Mouse (Mus musculus) natural killer cell, adult 2 months (primary cell): ENCODE data around the gene Prr29.
"Not testable (repeated sequence)": the region's sequence is repeated elsewhere in the genome, so short reads cannot be mapped to it uniquely, and the experiment has no call there.

ENCODE experiments used
- DNase-seq, 2 experiments: peaks; one replicate each; pipeline ENCODE4 v3.0.0; 2022; ENCODE audit warnings: low spot score in 2 of 2

Gene Prr29

DNA sequence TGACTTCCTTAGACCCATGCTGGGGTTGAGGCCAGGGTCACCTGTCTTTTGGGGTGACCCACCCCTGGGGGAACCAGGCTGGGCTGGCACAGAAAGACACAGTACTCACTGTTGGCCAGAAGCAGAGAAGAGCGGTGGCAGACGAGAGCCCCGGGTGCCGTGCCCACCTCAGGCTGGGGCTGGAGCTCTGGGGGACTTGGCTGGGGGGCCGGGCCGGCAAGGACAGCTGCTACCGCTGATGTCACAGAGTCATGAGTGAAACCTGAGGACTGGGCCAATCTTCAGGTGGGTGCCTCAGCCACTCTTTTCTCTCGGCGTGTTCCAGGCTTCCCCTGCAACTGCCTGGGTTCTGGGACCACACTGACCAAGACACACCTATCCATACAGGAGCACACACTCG is at the start of gene Prr29:
Prr29 (plus strand) TSS at position 107 of the 400 bp plus-strand sequence.
- no peak for DNase-seq

DNA sequence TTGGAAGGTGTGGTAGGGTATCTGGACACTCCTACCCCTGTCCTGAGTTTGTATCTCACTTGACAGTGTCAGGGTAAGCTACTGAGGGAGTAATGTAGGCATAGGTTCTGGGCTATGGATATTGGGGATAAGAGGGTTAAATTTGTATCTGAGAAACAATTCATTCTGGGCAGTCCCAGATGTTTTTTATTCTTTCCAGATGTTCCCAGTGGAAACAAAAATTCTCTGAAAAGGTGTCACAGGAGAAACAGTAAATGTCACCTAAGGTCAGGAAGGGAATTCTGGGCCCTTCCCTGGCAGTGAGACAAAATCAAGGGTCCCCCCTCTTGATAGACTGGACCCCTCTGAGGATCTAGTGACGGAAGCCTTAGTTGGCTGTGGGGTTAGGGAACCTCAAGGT is 48.9 kb upstream of the Prr29 start:
- no peak for DNase-seq

DNA sequence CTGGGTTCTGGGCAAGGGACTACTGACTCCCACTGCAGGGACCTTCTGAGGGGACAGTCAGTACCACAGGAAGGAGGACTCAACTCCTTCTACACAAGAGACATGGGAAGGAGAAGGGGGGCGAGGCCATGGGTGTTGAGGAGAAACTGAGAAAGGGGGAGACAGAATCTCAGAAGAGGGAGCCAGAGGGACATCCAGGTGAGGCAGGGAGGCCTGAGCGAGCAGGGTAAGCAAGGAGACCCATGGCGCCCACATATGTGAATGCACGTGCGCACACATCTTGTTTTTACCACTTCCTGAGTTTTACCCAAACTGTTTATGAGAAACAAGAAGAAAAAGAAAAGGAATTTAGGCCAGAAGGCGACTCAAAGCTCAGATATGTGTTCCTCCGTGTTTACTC is 47.5 kb upstream of the Prr29 start:
- no peak for DNase-seq

DNA sequence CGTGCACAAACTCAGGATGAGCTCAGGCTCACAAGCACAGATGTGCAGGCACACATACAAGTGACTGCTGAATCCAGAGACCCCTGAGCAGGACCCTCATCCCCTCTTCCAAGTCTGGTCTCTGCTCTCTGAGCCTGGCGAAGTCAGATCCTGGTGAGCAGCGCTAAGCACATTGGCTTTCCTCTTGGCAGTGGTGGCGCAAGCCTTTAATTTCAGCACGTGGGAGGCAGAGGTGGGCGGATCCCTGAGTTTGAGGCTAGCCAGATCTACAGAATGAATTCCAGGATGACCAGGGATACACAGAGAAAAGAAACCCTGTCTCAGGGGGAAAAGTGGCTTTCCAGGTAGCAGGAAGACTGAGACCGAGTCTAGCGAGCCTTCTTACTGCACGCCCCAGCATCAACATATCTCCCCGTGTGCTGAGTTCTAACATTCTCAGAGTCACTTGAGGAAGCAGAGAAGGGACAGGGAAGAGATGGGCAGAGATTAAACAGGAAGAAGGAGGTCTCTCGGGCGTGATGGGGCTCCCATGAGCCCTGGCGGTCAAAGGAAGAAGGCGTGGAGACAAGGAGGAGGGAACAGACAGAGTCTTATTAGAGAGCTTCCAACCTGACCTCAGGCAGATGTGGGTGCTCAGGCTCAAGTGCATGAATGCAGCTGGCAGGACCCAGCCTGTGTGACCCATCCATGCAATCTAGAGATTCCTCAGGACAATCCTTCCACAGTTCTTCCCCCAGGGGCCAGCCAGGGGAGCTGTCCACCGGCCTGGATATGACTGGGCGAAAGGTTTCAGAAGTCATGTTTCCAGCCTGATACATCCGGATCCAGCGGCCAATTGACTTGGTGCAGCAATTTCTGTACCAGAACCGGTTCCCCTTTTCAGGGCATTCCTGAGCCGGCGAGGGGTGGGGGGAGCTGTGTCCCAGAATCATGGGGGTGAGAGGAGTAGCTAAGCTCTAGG is 46.6 kb upstream of the Prr29 start:
- no peak for DNase-seq

DNA sequence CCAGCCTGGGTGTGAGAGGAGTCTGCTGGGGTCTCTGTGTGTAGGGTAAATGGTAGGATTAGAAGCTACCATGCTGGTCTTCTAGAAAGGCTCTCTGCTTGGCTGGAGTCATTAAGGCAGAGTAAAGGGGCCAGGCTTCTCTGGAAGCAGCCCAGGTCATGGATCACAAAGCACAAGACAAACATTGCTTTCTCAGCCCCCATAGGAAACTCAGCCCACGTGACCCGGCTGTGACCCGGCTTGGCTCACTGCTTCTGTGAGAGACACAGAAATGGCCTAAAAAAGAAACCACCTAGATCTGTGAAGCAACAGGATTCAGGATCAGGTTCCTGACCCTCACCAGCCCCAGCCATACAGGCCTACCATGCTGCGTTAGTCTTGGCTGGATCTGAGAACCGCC is 40.4 kb upstream of the Prr29 start:
- peak in 1 of 2 experiments; percentile 70 for DNase-seq

DNA sequence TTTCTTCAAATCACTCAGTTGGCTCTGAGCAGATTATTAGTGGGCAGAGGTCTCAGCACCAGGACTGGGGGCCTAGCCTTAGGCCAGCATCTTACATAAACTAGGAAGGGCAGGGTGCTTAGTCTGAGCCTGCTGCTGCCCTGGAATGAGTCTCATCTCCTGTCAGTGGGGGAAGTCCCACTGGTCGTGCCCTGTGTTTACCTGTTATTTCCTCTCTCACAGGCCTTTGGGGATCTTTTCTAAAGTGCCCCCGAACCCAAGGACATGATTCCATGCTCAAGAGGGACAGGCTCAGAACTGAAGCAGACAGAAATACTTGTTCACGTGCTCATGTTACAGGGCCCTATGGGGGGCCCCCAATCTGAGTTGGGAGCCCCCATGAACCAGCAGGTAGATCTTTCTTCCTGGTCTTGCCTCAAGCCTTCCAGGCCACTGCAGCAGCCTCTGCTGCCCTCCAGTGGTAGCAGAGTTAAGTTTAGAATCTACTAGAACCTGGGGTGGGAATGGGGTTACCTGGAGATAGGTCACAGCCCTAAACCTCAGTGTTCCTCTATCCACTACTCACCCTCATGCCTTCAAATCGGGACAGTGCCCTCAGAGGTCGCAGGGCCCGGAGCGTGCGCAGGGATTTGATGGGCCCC is 39.6 kb upstream of the Prr29 start:
- peak; percentile 22 to 77 for DNase-seq

DNA sequence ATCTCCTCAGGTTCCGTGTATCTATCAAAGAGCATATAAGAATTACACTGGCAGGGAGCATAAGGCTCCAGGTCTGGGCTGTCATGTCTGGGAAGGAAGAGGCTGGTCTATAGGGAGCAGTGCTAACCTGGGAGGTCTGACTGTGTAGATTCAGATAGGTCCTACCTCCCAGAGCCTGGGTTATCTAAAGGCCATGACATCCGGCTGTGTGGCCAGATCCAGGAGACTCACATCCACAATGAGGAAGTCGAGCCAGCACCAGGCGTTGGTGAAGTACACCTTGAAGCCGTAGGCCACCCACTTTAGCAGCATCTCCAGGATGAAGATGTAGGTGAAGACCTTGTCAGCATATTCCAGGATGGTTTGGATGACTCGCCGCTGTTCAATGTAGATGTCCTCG is 38.8 kb upstream of the Prr29 start:
- no peak for DNase-seq

DNA sequence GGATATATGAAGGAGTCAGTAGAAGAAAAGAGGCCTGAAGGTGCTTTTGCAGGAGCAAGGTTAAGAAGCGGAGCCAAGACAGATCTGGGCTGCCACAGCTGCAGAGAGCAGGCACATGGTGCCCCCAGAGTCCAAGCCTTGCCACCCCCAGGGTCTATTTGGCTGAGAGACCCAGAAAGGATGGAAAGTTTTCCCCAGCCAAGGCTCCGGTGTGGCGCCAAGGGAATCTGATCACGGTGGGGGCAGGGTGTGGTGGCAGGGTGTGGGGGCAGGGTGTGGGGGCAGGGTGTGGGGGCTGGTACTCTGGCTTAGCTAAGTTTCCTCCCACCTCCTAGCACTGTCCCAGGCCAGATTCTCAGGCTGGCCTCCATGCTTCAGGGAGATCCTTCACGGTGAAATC is 36.8 kb upstream of the Prr29 start:
- no peak for DNase-seq

DNA sequence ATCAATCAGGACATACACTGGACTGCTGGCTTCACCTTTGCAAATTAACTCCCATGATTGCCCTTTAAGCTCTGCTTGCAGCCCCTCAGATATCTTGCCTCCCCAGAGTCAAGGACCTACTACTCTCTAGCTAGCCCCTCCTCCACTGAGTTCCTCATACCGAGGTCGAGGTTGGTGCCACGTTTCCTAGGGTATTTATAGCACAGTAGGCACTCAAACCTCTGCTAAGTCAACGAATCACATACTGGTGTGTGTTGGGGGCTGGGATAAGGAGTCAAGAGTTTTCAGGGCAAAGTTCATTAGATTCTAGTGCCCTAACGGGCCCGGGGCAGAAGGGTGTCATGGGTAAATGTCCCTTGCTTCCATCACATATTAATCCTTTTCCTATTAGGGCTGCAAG is 36.1 kb upstream of the Prr29 start:
- no peak for DNase-seq

DNA sequence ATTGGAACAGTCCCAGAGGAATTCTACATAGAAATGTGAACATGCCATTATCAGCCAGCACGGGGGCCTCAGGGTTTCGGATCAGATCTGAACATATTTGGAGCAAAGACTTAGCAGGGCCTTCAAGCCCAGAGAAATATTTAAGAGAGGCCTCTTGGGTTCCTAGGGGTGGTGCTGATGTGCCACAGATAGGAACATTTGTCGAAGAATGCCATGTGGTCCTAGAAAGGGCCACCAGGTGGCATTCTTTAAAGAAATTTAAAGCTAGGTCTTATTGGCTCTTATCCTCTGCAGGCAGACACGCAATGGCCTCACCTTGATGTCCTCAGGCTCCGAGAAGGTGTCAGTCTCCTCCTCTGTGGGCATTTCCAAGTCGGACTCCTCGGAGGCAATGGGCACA is 35.6 kb upstream of the Prr29 start:
- peak in 1 of 2 experiments; percentile 65 for DNase-seq

DNA sequence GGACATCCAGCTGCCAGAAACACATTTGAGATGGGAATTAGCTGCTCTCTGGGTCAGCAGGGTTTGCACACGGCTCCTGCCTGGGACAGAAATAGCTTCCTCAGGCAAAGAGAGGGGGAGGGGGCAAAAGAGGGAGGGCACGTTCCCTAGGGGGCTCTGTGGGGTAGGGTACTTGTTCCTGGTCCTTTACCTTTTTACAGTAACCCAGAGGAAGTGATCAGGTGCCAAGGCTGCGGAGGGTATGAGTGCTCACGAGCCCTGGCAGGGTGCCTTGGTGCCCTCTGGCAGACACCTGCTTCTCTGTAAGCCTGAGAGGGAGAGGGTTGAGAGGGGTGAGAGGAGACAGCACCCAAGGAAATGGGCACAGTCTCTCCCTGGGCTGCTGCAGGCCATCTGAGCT is 32.8 kb upstream of the Prr29 start:
- DNase-seq: no peak

DNA sequence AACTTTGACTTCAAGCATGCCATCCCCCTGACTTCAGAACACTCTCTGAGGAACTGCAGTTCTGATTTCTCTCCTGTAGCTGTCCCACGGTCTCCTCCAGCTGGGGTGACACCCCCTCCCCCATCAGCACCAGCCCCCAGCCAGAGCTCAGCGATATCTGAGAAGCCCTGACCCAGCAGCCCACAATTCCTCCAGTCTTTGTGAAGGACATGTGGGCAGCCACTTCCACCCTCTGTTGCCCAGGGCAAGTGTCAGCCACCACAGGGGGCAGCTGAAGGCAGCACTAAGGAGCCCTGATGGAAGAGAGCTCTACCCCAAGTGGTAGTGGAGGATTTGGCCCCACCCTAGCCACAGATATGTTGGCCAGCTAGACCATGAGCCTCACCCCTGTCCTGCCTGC is 31.2 kb upstream of the Prr29 start:
- DNase-seq: no peak

DNA sequence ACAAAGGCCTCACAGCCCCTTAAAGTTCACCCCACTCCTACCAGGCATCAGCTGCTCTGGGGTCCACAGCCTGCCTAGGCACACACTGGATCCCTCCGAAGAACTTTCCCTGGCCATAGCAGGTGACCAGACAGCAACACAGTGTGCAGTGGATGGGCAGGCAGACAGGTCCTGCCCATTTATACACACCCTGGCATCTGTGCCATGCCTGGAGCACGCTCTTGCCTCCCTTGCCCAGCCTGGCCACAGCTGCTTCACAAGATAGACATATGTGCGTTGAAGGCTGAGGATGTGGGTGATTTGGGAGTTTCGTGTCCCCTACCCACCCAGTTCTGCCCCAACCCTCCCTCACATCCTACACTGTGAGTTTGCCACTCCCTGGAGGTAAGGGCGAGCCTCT is 27.2 kb upstream of the Prr29 start:
- no peak for DNase-seq

DNA sequence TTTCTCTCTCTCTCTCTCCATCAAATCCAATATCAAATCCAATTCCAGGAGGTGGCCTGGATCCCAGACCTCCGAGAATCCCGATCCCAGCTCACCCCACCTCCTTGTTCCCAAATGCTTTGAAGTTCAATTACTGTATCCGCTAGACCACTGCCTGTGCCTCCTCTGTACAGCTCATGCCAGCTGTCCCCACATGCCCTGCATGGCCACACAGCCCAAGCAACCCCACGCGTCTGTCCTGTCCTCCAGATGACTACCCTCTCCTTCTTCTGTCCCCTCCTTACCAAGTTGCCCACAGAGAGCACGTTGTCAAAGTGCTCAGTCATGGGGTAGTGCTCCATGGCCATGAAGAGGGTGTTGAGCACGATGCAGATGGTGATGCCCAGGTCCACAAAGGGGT is 26.4 kb upstream of the Prr29 start:
- DNase-seq: no peak

DNA sequence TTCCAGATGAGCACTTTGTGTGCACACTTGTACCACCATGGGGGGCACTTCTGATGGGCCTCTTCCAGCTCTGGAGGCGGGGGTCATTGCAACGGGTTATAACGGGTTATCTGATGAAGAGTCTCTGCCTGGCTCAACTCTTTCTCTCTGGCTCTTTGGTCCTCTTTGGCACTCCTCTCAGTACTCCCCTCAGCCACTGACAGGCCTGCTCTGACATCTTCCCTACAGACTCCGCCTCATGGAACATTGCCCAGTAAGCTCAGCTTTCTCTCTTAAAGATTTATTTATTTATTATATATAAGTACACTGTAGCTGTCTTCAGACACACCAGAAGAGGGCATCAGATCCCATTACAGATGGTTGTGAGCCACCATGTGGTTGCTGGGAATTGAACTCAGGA is 25.9 kb upstream of the Prr29 start:
- DNase-seq: not testable (repeated sequence)

DNA sequence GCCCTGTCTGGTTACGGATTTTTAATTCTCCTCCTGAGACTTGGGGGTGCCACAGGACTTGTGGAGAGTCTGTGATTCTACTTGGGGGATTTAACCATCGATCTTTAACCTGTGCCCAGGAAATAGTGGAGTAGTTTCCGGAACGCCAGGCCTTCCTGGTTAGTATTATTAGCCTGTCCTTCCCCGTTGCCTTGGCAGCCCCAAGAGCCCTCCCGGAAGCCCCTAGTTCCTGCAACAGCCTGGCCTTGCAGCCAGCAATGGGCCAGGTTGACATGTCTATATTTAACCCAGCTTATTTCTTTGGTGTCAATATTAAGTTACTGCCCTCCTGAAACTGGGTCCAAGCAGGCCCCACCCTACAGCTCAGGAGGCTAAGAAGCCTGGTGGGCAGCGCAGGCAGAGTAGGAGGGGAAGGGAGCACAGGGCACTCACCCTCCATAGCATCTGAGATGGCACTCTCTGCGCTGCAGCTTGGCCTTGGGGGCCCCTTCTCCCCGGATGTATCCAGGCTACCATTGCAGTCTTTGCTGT is 24.2 kb upstream of the Prr29 start:
- DNase-seq: no peak

DNA sequence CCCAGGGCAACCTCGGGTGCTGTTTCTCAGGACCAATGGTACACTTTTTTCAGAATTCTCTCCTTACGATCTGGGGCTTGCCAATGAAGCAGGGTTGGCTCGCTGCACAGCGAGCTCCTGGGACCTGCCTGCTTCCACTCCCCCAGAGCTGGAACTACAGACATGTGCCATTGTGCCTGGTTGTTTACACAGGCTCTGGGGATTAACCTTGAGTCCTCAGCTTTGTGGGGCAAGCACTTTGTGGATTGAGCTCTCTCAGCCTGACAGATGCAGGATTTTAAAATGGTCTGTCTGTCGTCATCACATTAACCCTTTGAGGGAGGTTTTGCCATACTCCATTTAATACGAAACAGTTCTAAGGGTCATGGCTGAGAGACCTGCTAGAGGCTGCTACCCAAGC is 20.4 kb upstream of the Prr29 start:
- DNase-seq: no peak

DNA sequence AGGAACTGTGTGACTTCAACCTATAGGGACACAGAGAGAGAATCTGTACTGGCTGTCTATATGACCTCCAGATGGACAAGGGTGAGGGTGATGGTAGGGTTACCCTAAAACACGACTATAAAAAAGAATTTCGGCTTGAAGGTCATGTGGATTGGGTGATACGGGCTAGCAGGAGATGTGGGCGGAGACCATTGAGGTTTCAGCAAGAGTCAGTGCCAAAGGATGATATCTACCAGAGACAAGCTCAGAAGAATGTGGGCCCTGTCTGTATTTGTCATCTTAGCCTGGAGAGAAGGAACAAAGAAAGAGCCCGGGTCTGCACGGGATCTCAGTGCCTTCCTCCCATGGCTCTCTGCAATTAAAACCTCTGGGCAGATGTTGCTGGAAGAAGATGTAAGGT is 15.5 kb upstream of the Prr29 start:
- DNase-seq: no peak

DNA sequence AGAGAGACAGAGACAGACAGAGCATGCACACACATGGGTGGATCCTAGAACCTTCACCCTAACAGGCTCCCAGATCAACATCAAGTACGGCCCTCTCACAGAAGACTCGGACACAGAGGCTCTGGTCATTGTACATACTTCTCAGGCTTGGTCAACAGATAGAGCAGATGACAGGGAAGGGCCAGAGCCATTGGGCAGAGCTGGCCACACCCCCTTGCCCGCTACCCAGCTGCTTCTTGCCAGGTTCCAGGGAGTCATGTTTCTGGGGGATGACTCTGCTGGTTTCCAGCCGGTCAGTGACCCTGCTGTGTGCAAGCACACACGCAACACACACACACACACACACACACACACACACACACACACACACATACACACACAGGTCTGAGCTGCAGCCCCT is 14.4 kb upstream of the Prr29 start:
- DNase-seq: no peak

DNA sequence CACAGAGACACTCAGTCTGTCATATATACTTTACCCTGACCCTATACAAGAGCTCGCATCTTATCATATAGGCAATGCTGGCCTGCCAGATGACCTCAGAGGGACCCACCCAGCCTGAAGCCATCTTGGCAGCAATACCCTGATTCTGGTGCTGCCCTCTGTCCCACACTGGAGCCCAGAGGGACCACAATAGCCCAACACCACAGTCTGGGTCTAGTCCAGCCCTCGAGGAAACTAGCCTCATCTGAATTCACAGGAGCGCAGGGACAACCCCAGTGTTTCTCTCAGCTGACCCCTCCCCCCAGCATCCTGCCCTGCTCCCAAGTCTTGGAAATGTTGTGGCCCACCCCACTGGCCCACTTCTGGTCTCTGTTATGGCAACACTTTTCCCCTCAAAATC is 14.0 kb upstream of the Prr29 start:
- DNase-seq: no peak

DNA sequence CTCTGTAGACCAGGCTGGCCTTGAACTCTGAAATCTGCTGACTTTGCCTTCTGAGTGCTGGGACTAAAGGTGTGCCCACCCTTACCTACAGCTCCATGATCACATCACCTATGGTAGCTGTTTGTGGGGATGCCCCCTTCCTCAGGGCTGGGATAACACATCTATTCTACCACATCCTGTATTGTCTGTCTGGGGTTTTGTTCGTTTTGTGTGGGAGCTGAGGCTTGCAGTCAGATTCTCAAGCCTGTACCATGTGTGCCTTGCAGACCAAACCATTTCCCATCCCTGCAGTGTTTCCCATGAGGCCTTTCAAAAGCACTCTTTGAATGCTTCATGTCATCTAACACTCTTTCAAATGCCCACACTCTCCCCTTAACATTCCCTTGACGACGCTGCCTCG is 13.3 kb upstream of the Prr29 start:
- no peak for DNase-seq

DNA sequence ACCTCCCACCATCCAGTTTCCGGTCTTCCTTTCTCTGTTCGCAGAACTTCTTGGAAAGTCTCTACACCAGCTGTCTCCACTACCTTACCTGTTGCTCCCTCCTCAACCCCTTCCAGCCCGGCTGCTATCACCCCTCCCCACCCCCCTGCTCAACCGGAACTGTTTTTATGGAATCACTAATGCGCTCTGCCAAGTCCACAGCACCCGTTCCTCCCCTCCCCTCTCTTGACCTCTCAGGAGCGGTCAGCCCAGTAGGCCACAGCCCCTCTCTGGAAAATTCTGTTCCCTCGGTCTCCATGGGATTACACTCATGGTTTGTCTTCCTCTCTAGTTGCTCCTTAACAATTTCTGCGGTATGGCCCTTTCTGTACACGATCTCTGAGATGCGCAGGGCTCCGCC is 12.1 kb upstream of the Prr29 start, which contains the start of gene Scn4a:
Scn4a (minus strand) TSS at position 101 of the 400 bp plus-strand sequence.
- DNase-seq: no peak

DNA sequence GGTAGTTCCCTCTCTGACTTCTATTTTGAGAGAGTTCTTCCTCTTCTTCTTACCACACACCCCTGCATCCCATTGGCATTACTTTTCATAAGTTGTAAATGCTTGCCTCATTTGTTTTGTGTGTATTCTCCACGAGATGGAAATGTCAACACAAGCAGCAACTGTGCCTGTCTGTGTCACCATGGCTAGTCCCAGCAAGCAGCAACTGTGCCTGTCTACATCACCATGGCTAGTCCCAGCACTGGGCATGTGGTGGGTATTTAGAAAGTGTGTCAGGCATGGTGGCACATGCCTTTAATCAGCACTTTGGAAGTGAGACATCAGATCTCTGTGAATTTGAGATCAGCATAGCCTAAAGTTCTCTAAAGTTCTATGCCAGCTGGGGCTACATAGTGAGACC is 11.1 kb upstream of the Prr29 start:
- DNase-seq: no peak
